Mouse (Mus musculus) ovary, postnatal 10 days (tissue): ENCODE data around the gene Fbxl20.

Source experiments
- DNase-seq: peaks from one replicate; pipeline ENCODE4 v3.0.0; 2022; ENCODE audit warnings: low spot score

Fbxl20 gene

GRCm38 (mm10) chr11:98049672-98050519 lies 100.3 kb downstream of the Fbxl20 start:
- no peak for DNase-seq

DNA sequence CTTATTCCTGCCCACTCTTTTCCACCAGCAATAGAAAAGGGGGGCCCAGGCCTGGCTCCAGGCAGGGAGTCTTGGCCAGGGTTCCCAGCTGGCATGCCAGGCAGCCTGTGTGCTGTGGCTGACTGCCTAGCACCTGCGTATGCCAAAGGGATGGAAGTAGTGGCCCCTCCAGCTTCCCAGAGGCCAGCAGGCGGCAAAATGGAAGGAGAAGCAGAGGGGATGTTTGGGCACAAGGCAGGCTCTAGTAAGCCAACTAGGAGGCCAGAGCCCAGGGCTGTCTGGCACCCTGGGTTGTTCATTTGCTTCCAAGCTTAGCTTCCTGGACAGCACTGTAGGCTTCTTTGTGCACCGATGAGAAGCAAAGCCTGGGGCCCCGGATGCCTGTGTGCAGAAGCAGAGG lies 102.5 kb downstream of the Fbxl20 start:
- no peak for DNase-seq

DNA sequence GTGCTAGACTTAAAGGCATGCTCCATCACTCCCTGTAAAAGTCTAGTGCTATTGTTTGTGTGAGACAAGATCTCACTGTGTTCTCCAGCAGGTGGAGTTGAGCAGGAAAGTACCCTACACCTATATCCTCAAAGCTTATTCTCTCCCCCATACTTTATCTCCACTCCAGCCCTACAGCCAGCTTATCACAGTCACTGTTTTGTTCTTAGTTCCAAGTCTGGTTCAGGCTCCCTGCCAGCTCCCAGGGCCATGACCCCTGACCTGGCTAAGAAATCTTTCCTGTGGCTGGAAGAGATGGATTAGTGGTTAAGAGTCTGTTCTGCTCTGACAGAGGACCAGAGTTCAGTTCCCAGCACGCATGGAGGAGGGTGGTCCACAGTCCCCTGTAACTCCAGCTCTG lies 103.7 kb downstream of the Fbxl20 start:
- no peak for DNase-seq

GRCm38 (mm10) chr11:98045596-98045995 lies 104.6 kb downstream of the Fbxl20 start:
- no peak for DNase-seq

GRCm38 (mm10) chr11:98044074-98044473 lies 106.1 kb downstream of the Fbxl20 start:
- DNase-seq = no peak

- DNase-seq = no peak
These were observed 107.5 kb downstream of the Fbxl20 start for GRCm38 (mm10) chr11:98042741-98043140.

- no peak for DNase-seq
These were observed 109.2 kb downstream of the Fbxl20 start for GRCm38 (mm10) chr11:98040975-98041374.

DNA sequence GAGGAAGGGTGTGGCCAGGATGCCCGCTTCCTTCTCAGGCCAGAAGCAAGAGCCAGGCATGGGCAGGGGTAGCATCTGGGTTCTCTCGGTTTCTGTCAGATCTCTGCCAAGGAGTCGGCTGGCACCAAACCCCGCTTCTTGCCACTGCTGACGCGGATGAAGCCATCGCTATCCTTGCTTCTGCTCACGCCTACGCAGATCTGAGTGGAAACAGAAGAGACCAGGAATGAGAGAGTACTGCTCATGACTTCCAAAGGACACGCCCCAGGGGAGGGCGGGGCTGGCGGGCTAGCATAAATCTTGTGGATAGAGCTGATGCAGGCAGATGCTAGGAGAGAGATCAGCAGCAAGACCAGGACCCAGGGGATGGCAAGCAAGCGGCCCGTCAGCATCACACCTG lies 112.3 kb downstream of the Fbxl20 start:
- no peak for DNase-seq

DNA sequence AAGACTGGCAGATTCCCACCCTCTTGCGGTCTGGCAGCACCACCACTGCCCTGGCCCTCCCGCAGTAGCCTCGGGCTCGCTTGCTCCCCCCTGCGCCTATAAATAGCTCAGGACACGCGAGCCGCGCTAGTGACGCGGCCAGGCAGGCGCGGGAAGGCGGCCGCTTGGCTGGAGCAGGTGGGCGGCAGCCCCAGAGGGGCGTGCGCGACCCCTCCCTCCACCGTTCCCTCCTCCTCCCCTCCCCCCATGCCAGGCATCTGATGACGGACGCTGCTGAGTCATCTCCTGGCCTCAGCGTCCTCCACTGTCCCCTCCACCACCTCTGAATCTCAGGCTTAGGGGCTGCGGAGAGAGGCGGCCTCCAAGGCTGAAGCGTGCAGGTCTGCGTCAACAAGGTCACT lies 114.2 kb downstream of the Fbxl20 start:
- DNase-seq = no peak

DNA sequence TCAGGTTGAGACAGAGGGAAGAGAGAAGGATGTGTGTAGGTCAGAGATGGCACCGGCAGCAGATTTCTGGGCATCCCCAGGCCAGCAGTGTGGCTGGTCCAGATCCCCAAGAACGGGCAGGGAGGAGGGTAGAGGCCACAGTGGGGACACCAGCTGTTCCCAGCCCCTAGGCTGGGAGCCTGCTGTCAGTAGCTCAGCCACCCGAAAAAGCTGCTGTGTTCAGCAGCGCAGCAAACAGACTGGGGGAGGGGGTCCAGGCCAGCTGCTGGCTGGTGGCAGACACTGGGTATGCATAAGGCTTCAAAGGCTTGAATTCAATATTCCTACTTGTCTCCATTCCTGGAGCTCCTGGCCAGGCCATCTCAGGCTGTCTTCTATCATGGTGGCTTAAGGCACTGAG lies 115.4 kb downstream of the Fbxl20 start:
- DNase-seq = no peak

DNA sequence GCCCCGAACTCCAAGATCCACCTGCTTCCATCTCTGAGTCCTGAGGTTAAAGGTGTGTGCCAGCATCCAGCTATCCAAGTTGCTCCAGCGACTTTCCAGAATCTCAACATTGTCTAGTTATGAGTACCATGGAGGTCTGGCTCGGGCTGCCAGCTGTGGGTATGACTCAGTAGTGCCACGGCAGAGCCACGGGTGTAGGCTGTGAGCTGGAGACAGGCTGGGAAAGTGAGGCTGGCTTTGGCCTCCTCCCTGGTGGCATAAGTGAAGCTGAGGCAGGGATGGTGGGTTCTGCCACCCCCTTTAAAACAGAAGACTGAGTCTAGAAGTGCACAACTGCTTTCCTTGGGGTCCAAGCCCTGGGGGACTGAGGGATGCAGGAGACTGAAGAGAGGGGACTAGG lies 116.1 kb downstream of the Fbxl20 start:
- no peak for DNase-seq
